Mouse (Mus musculus): ENCODE results near the gene Scgb1c1. TPM values are rescaled to one million over a fixed set of nuclear protein-coding genes. Genes with fewer than 3 reads are reported as not detected.

Scgb1c1 gene
- total and polyA plus RNA-seq, 3 experiments = 22.6 to 56.6 (median 27.5) TPM

DNA sequence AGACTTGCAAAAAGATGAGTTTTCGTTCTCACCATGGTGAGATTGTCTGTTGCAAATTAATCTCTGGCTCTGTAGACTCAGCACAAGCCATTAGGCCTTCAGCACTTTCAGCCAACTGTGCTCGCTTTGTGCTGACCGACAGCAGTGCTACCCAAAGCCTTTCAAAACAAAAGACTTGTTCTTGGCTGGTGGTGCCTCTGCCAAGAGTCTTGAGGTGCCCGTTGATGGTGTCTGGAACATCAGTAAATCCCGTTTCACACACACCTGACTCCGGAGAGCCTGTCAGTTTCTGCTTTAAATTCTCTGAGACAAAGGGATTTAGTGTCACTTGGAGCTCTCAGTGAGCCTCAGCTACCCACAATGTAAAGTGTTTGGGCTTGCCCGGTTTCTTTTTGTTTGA lies 48.7 kb downstream of the Scgb1c1 start:
- no peak for TF ChIP-seq POLR2A (IDR thresholded peaks at IDR 0.05; ENCODE audit: insufficient read depth, low read depth, low read length)
- no peak for TF ChIP-seq EP300 (IDR thresholded peaks at IDR 0.05; ENCODE audit: insufficient read depth, low read depth, low read length)
- TF ChIP-seq CTCF (IDR thresholded peaks at IDR 0.05) = no peak
- 92% methylated on average over 7 of the region's 7 CpGs for WGBS
- H3K36me3 ChIP-seq (ENCODE audit: control insufficient read depth, insufficient read depth, low read length) = no peaks in the 10 kb centered on the region; the same call in 1 of the 2 replicates

DNA sequence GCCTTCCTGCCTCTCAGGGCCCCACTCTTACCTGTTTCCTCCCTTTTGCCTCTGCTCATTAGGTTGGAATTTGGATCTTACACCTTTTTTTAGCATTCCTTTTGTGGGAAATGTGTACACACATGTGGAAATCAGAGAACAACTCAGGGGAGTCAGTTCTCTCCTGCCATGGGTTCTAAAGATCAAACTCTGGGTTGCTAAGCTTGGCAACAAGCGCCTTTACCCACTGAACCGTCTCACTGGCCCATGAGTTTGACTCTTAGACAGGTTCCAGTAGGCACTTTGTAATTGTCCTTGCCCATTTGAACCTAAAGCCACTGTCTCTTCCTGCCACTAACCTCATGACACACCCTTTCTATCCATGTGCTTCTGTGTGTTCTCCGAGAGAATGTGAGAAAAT lies 49.3 kb downstream of the Scgb1c1 start:
- WGBS = 90% methylated on average over 3 of the region's 3 CpGs
- H3K4me1 ChIP-seq (ENCODE audit: control insufficient read depth, insufficient read depth, low read length) = no peaks in the 10 kb centered on the region; the same call in 1 of the 2 replicates
- no peaks in the 10 kb centered on the region for H3K79me2 ChIP-seq (replicated peaks; ENCODE audit: control insufficient read depth, insufficient read depth, low read length)
- no peak overlapping the region for H3K9ac ChIP-seq (ENCODE audit: low read depth, low read length)
- no peak overlapping the region for H3K27ac ChIP-seq
- H3K27me3 ChIP-seq (ENCODE audit: control insufficient read depth, insufficient read depth, low read length) = no peaks in the 10 kb centered on the region
- H3K4me3 ChIP-seq = no peak overlapping the region
- no peak for DNase-seq
- TF ChIP-seq POLR2A (IDR thresholded peaks at IDR 0.05; ENCODE audit: insufficient read depth, low read depth, low read length) = no peak
- TF ChIP-seq CTCF (IDR thresholded peaks at IDR 0.05) = no peak
- no peak for TF ChIP-seq EP300 (IDR thresholded peaks at IDR 0.05; ENCODE audit: insufficient read depth, low read depth, low read length)
- no peaks in the 10 kb centered on the region; the same call in 1 of the 2 replicates for H3K36me3 ChIP-seq (ENCODE audit: control insufficient read depth, insufficient read depth, low read length)
- intact Hi-C loops (cut with DNase I) = no loop called here

More for the DNA sequence above, 48.7 kb downstream of the Scgb1c1 start:
- H3K79me2 ChIP-seq (replicated peaks; ENCODE audit: control insufficient read depth, insufficient read depth, low read length) = no peaks in the 10 kb centered on the region
- no peaks in the 10 kb centered on the region; the same call in 1 of the 2 replicates for H3K4me1 ChIP-seq (ENCODE audit: control insufficient read depth, insufficient read depth, low read length)
- H3K4me3 ChIP-seq = no peak overlapping the region
- H3K27me3 ChIP-seq (ENCODE audit: control insufficient read depth, insufficient read depth, low read length) = no peaks in the 10 kb centered on the region
- no peak for DNase-seq
- H3K27ac ChIP-seq = no peak overlapping the region
- intact Hi-C loops (cut with DNase I) = no loop called here
- H3K9ac ChIP-seq (ENCODE audit: low read depth, low read length) = no peak overlapping the region

Other genes with a start within 250 kb of the Scgb1c1 start
- not detected for gene Olfr46, start 244.3 kb upstream of the Scgb1c1 start, total RNA-seq (2021)
- gene Olfr46, start 244.3 kb upstream of the Scgb1c1 start, polyA plus RNA-seq (2012; rRNA removed) = not detected in 2 replicates
- not detected for gene Olfr61, start 216.6 kb upstream of the Scgb1c1 start, total RNA-seq (2021)
- gene Olfr61, start 216.6 kb upstream of the Scgb1c1 start, polyA plus RNA-seq (2012; rRNA removed) = not detected in 2 replicates
- not detected for gene Olfr53, start 199.1 kb upstream of the Scgb1c1 start, total RNA-seq (2021)
- gene Olfr53, start 199.1 kb upstream of the Scgb1c1 start, polyA plus RNA-seq (2012; rRNA removed) = not detected in 2 replicates
- gene Olfr539, start 185.6 kb upstream of the Scgb1c1 start, total RNA-seq (2021) = not detected
- gene Olfr539, start 185.6 kb upstream of the Scgb1c1 start, polyA plus RNA-seq (2012; rRNA removed) = not detected in 2 replicates
- not detected for gene Olfr45, start 163.6 kb upstream of the Scgb1c1 start, total RNA-seq (2021)
- not detected in 2 replicates for gene Olfr45, start 163.6 kb upstream of the Scgb1c1 start, polyA plus RNA-seq (2012; rRNA removed)
- not detected for gene Olfr541, start 148.3 kb upstream of the Scgb1c1 start, total RNA-seq (2021)
- not detected in 2 replicates for gene Olfr541, start 148.3 kb upstream of the Scgb1c1 start, polyA plus RNA-seq (2012; rRNA removed)
- 10 to 100 TPM in 1 of 2 experiments, 1 to 10 TPM in 1; 9.6 to 12.7 TPM for gene Cyp2e1, start 81.8 kb upstream of the Scgb1c1 start, total RNA-seq (2021)
- gene Cyp2e1, start 81.8 kb upstream of the Scgb1c1 start, polyA plus RNA-seq (2012; rRNA removed) = 6.4 and 18.7 TPM in 2 replicates
- gene Syce1, start 57.7 kb upstream of the Scgb1c1 start, total RNA-seq (2021) = not detected
- 0.10 TPM in 1 of 2 replicates, not detected in the other for gene Syce1, start 57.7 kb upstream of the Scgb1c1 start, polyA plus RNA-seq (2012; rRNA removed)
- under 1 TPM; 0.14 to 0.29 TPM for gene Zfp941, start 23.4 kb upstream of the Scgb1c1 start, total RNA-seq (2021)
- gene Zfp941, start 23.4 kb upstream of the Scgb1c1 start, polyA plus RNA-seq (2012; rRNA removed) = 0.10 and 0.15 TPM in 2 replicates
- 1 to 10 TPM; 1.1 to 1.4 TPM for gene Urah, start 10.5 kb upstream of the Scgb1c1 start, total RNA-seq (2021)
- gene Urah, start 10.5 kb upstream of the Scgb1c1 start, polyA plus RNA-seq (2012; rRNA removed) = 0.85 and 2.2 TPM in 2 replicates
- not detected for gene Odf3, start 2.3 kb downstream of the Scgb1c1 start, total RNA-seq (2021)
- gene Odf3, start 2.3 kb downstream of the Scgb1c1 start, polyA plus RNA-seq (2012; rRNA removed) = 0.25 and 0.38 TPM in 2 replicates
- not detected for gene Gm45785, start 10.8 kb downstream of the Scgb1c1 start, total RNA-seq (2021)
- not detected in 2 replicates for gene Gm45785, start 10.8 kb downstream of the Scgb1c1 start, polyA plus RNA-seq (2012; rRNA removed)
- gene Ric8a, start 11.4 kb downstream of the Scgb1c1 start, total RNA-seq (2021) = 10 to 100 TPM; 20.1 to 23.6 TPM
- gene Ric8a, start 11.4 kb downstream of the Scgb1c1 start, polyA plus RNA-seq (2012; rRNA removed) = 37.6 and 42.8 TPM in 2 replicates
- gene Bet1l, start 12.0 kb downstream of the Scgb1c1 start, total RNA-seq (2021) = 10 to 100 TPM in 1 of 2 experiments, 1 to 10 TPM in 1; 8.8 to 12.3 TPM
- gene Bet1l, start 12.0 kb downstream of the Scgb1c1 start, polyA plus RNA-seq (2012; rRNA removed) = 12.4 and 17.0 TPM in 2 replicates
- 10 to 100 TPM; 72.6 to 86.1 TPM for gene Psmd13, start 36.4 kb downstream of the Scgb1c1 start, total RNA-seq (2021)
- gene Psmd13, start 36.4 kb downstream of the Scgb1c1 start, polyA plus RNA-seq (2012; rRNA removed) = 50.8 and 71.0 TPM in 2 replicates
- gene Sirt3, start 36.8 kb downstream of the Scgb1c1 start, total RNA-seq (2021) = 10 to 100 TPM; 53.1 to 60.6 TPM
- gene Sirt3, start 36.8 kb downstream of the Scgb1c1 start, polyA plus RNA-seq (2012; rRNA removed) = 86.9 and 100 TPM in 2 replicates
- 1,000 to 10,000 TPM; 2,777 to 3,250 TPM for gene Cox8b, start 54.9 kb downstream of the Scgb1c1 start, total RNA-seq (2021)
- 1,727 and 2,194 TPM in 2 replicates for gene Cox8b, start 54.9 kb downstream of the Scgb1c1 start, polyA plus RNA-seq (2012; rRNA removed)
- gene Nlrp6, start 75.4 kb downstream of the Scgb1c1 start, total RNA-seq (2021) = under 1 TPM in 1 of 2 experiments, not detected in 1; 0.07 TPM
- 0.04 and 0.06 TPM in 2 replicates for gene Nlrp6, start 75.4 kb downstream of the Scgb1c1 start, polyA plus RNA-seq (2012; rRNA removed)
- gene Pgghg, start 95.8 kb downstream of the Scgb1c1 start, total RNA-seq (2021) = 1 to 10 TPM; 4.0 to 5.8 TPM
- gene Pgghg, start 95.8 kb downstream of the Scgb1c1 start, polyA plus RNA-seq (2012; rRNA removed) = 13.0 and 14.1 TPM in 2 replicates
- gene Ifitm5, start 104.7 kb downstream of the Scgb1c1 start, total RNA-seq (2021) = under 1 TPM; 0.32 to 0.34 TPM
- 1.1 and 2.0 TPM in 2 replicates for gene Ifitm5, start 104.7 kb downstream of the Scgb1c1 start, polyA plus RNA-seq (2012; rRNA removed)
- gene Gm45717, start 110.4 kb downstream of the Scgb1c1 start, total RNA-seq (2021) = not detected
- gene Gm45717, start 110.4 kb downstream of the Scgb1c1 start, polyA plus RNA-seq (2012; rRNA removed) = not detected in 2 replicates
- gene Ifitm2, start 110.4 kb downstream of the Scgb1c1 start, total RNA-seq (2021) = 100 to 1,000 TPM; 107 to 113 TPM
- gene Ifitm2, start 110.4 kb downstream of the Scgb1c1 start, polyA plus RNA-seq (2012; rRNA removed) = 368 and 425 TPM in 2 replicates
- 1 to 10 TPM; 6.1 to 7.7 TPM for gene Ifitm1, start 121.7 kb downstream of the Scgb1c1 start, total RNA-seq (2021)
- gene Ifitm1, start 121.7 kb downstream of the Scgb1c1 start, polyA plus RNA-seq (2012; rRNA removed) = 16.1 and 52.2 TPM in 2 replicates
- 100 to 1,000 TPM; 115 to 123 TPM for gene Ifitm3, start 165.2 kb downstream of the Scgb1c1 start, total RNA-seq (2021)
- 274 and 332 TPM in 2 replicates for gene Ifitm3, start 165.2 kb downstream of the Scgb1c1 start, polyA plus RNA-seq (2012; rRNA removed)
- 1 to 10 TPM in 1 of 2 experiments, under 1 TPM in 1; 0.36 to 1.0 TPM for gene Ifitm6, start 172.4 kb downstream of the Scgb1c1 start, total RNA-seq (2021)
- 4.6 and 5.1 TPM in 2 replicates for gene Ifitm6, start 172.4 kb downstream of the Scgb1c1 start, polyA plus RNA-seq (2012; rRNA removed)
- gene Gm17387, start 183.6 kb downstream of the Scgb1c1 start, total RNA-seq (2021) = not detected
- not detected in 2 replicates for gene Gm17387, start 183.6 kb downstream of the Scgb1c1 start, polyA plus RNA-seq (2012; rRNA removed)
- under 1 TPM in 1 of 2 experiments, not detected in 1; 0.07 TPM for gene B4galnt4, start 215.6 kb downstream of the Scgb1c1 start, total RNA-seq (2021)
- 0.04 and 0.06 TPM in 2 replicates for gene B4galnt4, start 215.6 kb downstream of the Scgb1c1 start, polyA plus RNA-seq (2012; rRNA removed)
- gene Pkp3, start 232.7 kb downstream of the Scgb1c1 start, total RNA-seq (2021) = under 1 TPM; 0.20 to 0.21 TPM
- 0.35 and 1.6 TPM in 2 replicates for gene Pkp3, start 232.7 kb downstream of the Scgb1c1 start, polyA plus RNA-seq (2012; rRNA removed)

Measured in heart, adult 2 months (tissue).